Mouse (Mus musculus): ENCODE measurements around the gene Kif2c. TPM values are rescaled to one million over a fixed set of nuclear protein-coding genes. Genes with fewer than 3 reads are reported as not detected.

Kif2c gene
- total and polyA plus RNA-seq, 2 experiments from 2014 or later = 6.9 to 8.4 TPM

- no peak for TF ChIP-seq CTCF (IDR thresholded peaks at IDR 0.05; ENCODE audit: low read depth)
- no peak overlapping the region for H3K4me2 ChIP-seq (ENCODE audit: low read depth, low read length)
- H3K9ac ChIP-seq (replicated peaks; ENCODE audit: low read length) = no peak overlapping the region
- no peaks in the 10 kb centered on the region for H3K36me3 ChIP-seq (ENCODE audit: insufficient read depth, low read length)
- H3K4me1 ChIP-seq (ENCODE audit: insufficient read depth, low read length) = no peaks in the 10 kb centered on the region
- no peak for DNase-seq (ENCODE audit: low spot score)
- WGBS = 74% methylated on average over 9 of the region's 9 CpGs
- no peak overlapping the region for H3K4me3 ChIP-seq (ENCODE audit: low read length)
- ATAC-seq = no peak
- no peaks in the 10 kb centered on the region for H3K9me3 ChIP-seq (ENCODE audit: low read length)
- no peaks in the 10 kb centered on the region for H3K27me3 ChIP-seq (ENCODE audit: insufficient read depth, low read length)
- H3K27ac ChIP-seq = no peak overlapping the region
These were observed 39.4 kb upstream of the Kif2c start for GRCm38 (mm10) chr4:117221836-117222235.

DNA sequence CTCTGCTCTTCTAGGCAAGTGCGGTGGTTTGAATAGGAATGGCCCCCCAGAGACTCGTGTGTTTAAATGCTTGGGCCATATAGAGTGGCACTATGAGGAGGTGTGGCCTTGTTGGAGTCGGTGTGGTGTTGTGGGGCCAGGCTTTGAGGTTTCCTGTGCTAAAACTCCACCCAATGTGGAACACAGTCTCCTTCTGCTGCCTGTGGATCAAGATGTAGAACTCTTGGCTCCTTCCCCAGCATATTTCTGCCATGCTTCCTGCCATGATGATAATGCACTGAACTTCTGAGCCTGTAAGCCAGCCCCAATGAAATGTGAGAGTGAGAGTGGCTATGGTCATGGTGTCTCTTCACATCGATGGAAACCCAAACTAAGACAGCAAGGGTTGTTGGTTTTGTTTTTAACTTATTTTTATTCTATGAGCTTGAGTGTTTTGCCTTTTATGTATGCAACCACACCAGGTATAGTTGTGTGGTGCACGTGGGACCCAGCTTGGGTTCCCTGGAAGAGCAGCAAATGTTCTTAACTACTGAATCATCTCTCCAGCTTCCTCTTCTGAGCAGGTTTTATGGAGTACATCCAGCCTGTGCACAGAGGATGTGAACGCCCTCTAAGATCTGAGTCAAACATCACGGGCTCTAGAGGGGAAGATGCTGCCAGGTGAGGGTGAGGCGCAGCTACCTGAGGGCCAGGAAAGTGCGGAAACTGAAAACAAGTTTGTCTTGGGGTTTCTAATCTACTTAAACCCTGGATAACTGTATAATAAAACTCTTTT, 38.5 kb upstream of the Kif2c start:
- Histone ChIP-seq H3K4me2 (ENCODE audit: low read depth, low read length) (no peak overlapping the region), H3K4me1 (ENCODE audit: insufficient read depth, low read length) (no peaks in the 10 kb centered on the region), H3K9me3 (ENCODE audit: low read length) (no peaks in the 10 kb centered on the region), H3K27me3 (ENCODE audit: insufficient read depth, low read length) (no peaks in the 10 kb centered on the region), H3K36me3 (ENCODE audit: insufficient read depth, low read length) (no peaks in the 10 kb centered on the region), H3K9ac (replicated peaks; ENCODE audit: low read length) (no peak overlapping the region), H3K27ac (no peak overlapping the region), H3K4me3 (ENCODE audit: low read length) (no peak overlapping the region)
- DNase-seq (ENCODE audit: low spot score) = no peak
- no peak for TF ChIP-seq CTCF (IDR thresholded peaks at IDR 0.05; ENCODE audit: low read depth)
- WGBS = 84% methylated on average over 9 of the region's 9 CpGs
- ATAC-seq = no peak

DNA sequence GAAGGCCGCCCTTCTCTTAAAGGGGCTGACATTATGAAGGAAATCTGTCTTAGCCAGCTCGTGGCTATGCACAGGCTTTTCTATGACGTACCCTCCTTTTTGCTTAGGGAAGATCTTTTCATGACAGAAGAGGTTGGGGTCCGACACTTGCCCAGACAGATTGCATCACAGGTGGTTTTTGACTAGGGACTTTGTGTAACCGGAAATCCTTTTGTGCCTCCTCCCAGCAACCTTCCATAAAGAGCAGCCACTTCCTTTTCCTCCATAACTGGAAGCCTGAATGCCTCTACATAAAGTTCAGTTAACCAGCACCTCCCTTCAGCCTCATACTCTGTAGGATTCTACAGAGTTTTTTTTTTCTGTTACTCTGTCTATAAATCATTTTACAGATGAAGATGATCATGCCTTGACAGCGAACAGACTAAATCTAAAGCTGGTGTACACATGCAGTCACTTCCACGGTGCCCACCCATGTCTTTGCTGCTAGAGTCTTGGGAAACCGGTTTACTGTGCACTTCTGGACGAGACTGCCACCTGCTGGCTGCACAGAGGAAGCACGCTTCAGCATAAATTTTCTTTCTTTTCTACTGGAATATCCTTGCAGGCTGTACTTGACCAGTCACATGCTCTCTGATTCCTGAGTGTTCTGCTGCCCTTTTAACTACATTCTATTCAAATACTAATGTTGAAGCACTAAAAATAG, 36.2 kb upstream of the Kif2c start:
- H3K4me3 ChIP-seq (ENCODE audit: low read length) = no peak overlapping the region
- 35% methylated on average over 10 of the region's 10 CpGs for WGBS
- H3K27me3 ChIP-seq (ENCODE audit: insufficient read depth, low read length) = no peaks in the 10 kb centered on the region
- H3K4me1 ChIP-seq (ENCODE audit: insufficient read depth, low read length) = no peaks in the 10 kb centered on the region
- DNase-seq (ENCODE audit: low spot score) (peak; percentile 77), ATAC-seq (peak; percentile 70)
- H3K9me3 ChIP-seq (ENCODE audit: low read length) = no peaks in the 10 kb centered on the region
- H3K9ac ChIP-seq (replicated peaks; ENCODE audit: low read length) = no peak overlapping the region
- H3K27ac ChIP-seq = no peak overlapping the region; the same call in 1 of the 2 replicates
- no peak overlapping the region for H3K4me2 ChIP-seq (ENCODE audit: low read depth, low read length)
- peak; percentile 94 for TF ChIP-seq CTCF (IDR thresholded peaks at IDR 0.05; ENCODE audit: low read depth)
- H3K36me3 ChIP-seq (ENCODE audit: insufficient read depth, low read length) = no peaks in the 10 kb centered on the region

- DNase-seq (ENCODE audit: low spot score) (no peak), ATAC-seq (no peak)
- Histone ChIP-seq H3K9me3 (ENCODE audit: low read length) (no peaks in the 10 kb centered on the region), H3K27ac (no peak overlapping the region), H3K4me3 (ENCODE audit: low read length) (no peak overlapping the region), H3K36me3 (ENCODE audit: insufficient read depth, low read length) (no peaks in the 10 kb centered on the region), H3K4me1 (ENCODE audit: insufficient read depth, low read length) (no peaks in the 10 kb centered on the region), H3K4me2 (ENCODE audit: low read depth, low read length) (no peak overlapping the region), H3K9ac (replicated peaks; ENCODE audit: low read length) (no peak overlapping the region), H3K27me3 (ENCODE audit: insufficient read depth, low read length) (no peaks in the 10 kb centered on the region)
- no peak for TF ChIP-seq CTCF (IDR thresholded peaks at IDR 0.05; ENCODE audit: low read depth)
- 59% methylated on average over 5 of the region's 5 CpGs for WGBS
These were observed 34.6 kb upstream of the Kif2c start for GRCm38 (mm10) chr4:117217029-117217428.

- Histone ChIP-seq H3K4me1 (ENCODE audit: insufficient read depth, low read length) (no peaks in the 10 kb centered on the region), H3K9me3 (ENCODE audit: low read length) (no peaks in the 10 kb centered on the region), H3K9ac (replicated peaks; ENCODE audit: low read length) (no peak overlapping the region), H3K36me3 (ENCODE audit: insufficient read depth, low read length) (no peaks in the 10 kb centered on the region), H3K4me3 (ENCODE audit: low read length) (no peak overlapping the region), H3K4me2 (ENCODE audit: low read depth, low read length) (no peak overlapping the region), H3K27me3 (ENCODE audit: insufficient read depth, low read length) (no peaks in the 10 kb centered on the region), H3K27ac (no peak overlapping the region)
- no peak for TF ChIP-seq CTCF (IDR thresholded peaks at IDR 0.05; ENCODE audit: low read depth)
- WGBS = 77% methylated on average over 6 of the region's 6 CpGs
- ATAC-seq (no peak), DNase-seq (ENCODE audit: low spot score) (no peak)
These were observed 31.8 kb upstream of the Kif2c start for GRCm38 (mm10) chr4:117214250-117214649.

DNA sequence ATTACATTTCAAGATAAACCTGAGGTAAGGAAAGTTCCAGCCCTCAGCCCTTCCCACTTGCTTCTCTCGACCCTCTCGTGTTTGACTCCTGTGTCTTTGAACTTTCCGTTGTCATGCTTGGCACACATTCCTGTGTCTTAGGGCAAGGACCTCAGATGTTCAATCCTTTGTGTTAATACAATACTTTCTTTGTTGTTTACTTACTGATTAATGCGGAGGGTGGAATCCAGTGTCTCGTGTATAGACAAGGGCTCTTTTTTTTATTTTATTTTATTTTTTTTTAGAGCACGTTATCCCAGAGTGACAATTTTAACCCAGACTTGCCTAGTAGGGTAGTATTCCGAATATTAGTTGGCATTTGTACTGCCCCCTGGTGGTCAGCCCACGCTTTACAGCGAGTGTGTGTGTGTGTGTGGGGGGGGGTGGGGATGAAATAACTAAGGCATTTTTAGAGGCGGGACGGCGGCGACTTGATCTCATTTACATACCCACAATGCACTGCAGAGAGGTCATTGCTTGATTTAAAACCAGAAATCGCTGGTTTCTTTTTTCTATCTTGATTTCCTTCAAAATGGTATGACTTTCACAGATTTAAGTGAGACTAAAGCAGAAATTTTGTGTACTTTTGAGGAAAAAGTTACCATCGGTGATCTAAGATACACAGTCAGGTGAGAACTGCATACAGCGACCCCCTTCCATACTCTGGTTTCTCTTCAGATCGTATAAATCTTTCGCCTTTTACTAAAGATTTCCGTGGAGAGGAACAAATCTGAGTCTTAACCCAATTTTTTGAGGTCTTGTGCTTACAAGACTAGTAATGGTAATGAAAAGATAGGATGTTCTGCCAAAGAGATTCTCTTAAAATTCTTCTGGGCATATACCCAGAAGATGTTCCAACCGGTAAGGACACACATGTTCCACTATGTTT, 28.0 kb upstream of the Kif2c start:
- Histone ChIP-seq H3K9me3 (ENCODE audit: low read length) (no peaks in the 10 kb centered on the region), H3K27me3 (ENCODE audit: insufficient read depth, low read length) (no peaks in the 10 kb centered on the region), H3K4me1 (ENCODE audit: insufficient read depth, low read length) (no peaks in the 10 kb centered on the region), H3K9ac (replicated peaks; ENCODE audit: low read length) (no peak overlapping the region; the same call in 1 of the 2 replicates), H3K36me3 (ENCODE audit: insufficient read depth, low read length) (no peaks in the 10 kb centered on the region), H3K4me3 (ENCODE audit: low read length) (no peak overlapping the region), H3K4me2 (ENCODE audit: low read depth, low read length) (peak overlapping the region; percentile 17; the same call in 1 of the 2 replicates), H3K27ac (no peak overlapping the region)
- DNase-seq (ENCODE audit: low spot score) (peak; percentile 90), ATAC-seq (peak; percentile 88)
- 4% methylated on average over 20 of the region's 20 CpGs for WGBS
- TF ChIP-seq CTCF (IDR thresholded peaks at IDR 0.05; ENCODE audit: low read depth) = peak; percentile 79
